Mouse (Mus musculus): Measurements from ENCODE around the gene Ube2g2. TPM values are rescaled to one million over a fixed set of nuclear protein-coding genes. Genes with fewer than 3 reads are reported as not detected.

The Ube2g2 gene
- 45.4 and 45.5 TPM in 2 replicates for total RNA-seq (2021)
- long read RNA-seq, transcript Ube2g2-204 (6 exons, 2,031 nt): major isoform, 114 of 141 reads
- long read RNA-seq, partial matches to known transcripts: 10 of 141 reads
- long read RNA-seq, other reads (novel, unspliced or antisense): 13 of 141 reads

DNA sequence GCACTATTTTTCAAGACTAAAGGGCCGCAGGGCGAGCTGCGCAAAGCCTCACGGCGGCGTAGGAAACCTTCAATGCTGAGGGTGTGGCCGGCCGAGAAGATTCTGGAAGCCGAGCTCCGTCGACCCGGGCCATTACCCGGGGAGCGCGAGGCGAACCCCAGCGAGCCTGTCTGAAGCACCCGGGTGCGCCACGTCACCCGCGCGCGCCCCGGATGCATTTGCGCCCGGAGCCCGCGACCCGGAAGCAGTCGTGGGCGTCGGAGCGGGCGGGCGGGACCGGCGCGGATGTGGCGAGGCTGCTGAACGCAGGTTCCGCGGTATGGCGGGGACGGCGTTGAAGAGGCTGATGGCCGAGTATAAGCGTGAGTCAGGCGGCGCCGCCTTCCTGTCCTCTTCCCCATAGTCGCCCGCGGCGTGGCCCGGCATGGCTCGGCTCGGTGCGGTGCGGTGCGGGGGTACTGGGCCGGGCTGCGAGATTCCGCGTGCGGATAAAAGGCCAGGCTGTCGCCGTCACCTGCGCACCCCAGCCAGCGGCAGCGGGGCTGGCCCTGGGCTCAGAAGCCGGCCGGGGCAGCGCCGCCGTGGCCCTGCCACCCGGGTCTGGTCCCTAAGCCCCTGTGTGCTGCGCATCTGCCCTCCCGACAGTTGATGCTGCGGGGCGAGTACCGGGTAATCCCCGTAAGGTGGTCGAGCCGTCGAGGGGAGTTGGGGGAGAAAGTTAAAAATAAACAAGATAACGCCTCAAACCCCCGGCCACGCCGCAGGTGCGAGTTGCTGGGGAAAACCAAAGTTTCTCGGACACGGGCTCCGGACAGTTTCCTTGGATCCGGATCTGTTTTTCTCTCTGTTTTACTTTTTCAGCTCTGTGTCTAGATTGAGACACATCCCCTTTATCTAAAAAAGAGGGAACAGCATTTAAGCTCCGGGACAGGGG, at the start of gene Ube2g2:
Gene Ube2g2 (plus strand): TSS at position 221 of the 934 bp plus-strand sequence.
- DNase-seq: peak; percentile 96

DNA sequence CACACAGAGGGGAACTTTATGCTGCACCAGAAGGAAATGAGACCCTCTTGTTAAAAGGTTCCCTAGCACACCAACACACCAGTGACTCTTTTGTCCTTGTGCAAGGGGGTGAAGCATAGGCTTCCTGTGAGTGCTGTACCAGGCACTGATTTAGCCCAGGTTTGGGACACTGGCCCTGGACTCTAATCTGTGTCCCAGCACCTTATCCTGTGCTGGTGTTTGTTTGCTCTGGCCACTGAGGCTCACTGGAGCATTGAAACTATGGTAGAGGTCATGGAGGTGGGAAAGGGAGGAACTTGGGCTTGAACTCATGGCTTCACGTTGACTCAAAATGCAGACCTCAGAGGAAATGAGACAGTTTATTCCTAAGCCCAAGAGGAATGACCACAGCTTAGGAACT, 48.9 kb upstream of the Ube2g2 start:
- no peak for DNase-seq

DNA sequence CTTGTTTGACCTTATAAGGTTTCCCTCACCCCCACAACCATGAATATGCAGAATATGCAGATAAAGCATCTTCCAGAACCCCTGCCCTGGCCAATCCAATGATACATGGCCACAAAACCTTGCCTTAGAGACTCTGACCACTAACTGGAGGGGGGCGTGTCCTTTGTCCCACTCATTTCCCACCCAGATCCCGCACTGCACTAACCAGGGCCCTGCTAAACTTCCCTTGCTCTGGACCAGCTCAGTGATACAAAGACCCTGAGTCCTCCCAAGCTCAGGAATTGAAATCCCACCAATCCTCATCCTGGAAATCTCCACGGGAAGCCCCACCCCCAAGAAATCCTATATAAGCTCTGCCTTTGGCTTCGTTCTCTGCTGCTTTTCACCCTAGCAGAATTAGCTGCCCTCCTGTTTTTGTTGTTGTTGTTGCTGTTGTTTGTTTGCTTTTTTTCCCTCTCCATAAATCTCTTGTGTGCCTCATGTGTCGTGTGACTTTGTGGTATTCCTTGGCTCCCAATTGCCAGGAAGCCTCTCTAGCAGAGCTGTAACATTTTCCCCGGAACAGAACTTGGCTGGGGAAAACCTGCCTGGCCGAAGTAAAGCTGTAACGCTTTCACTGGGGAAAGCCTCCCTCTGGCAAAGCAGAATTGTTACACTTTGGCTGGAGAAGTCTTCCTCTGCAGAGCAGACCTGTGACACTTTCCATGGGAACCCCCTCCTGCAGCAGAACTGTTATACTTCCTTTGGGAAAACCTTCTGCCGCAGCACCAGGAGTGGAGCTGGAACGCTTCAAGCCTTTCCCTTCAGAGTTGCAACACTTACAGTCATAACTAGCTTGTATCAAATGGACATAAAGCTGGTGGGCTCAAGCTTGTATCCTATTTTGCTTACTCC, 41.8 kb upstream of the Ube2g2 start:
- no peak for DNase-seq

DNA sequence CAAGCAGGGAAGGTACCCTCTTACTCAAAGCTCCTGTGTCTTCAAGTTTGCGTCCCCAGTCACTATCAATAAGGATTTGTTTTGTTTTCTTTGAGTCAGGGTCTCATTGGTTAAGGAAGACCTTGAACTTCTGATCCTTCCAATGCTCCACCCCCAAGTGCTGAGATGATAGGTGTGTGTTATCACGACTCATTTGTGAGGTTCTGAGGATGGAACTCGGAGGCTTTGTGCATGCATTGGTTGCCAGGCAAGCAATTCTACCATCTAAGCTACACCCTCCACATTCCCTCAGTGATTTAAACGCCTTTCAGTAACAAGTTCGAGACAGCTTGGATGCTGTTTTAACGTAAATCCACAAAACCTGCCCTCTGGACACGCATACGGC, 41.1 kb upstream of the Ube2g2 start:
- no peak for DNase-seq

DNA sequence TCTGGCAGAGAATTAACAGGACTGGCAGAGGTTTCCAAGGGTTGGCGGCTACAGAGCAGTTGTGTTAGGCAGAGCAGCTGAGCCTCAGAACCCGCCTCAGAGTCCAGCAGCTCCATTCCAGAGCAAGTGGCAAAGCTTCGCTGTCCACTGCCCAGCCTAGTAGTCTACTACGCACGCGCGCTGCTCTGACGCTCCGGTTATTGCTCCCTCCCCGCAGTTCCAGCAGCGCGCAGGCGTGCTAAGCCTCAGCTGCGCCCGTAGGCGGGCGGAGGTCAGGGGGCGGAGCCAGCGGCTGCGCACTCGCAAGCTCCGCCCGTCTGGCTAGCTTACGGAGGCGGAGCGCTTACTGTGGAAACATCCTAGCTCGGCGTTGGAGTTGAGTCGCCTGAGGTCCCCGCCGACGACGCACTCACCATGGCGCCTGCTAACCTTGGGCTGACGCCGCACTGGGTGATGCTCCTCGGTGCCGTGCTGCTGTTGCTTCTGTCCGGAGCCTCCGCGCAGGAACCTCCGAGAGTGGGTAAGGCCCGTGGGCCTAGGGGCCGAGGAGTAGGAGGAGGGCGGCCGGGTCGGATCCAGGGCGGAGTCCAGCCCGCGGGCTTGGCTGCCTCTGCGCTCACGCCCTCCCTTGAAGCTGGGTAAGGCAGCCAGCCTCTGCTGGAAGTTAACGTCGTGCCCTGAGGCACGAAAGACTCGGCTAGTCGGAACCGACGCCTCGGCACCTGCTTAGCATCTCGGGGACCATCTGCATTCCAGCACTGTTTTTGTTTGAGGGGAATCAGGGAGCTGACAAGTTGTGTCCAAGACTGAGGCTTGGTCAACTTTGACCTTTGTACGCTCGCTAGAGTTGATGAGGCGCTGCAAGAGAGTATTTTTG, 40.4 kb upstream of the Ube2g2 start, which contains the start of gene Pttg1ip:
Gene Pttg1ip (plus strand): TSS at position 313 of the 877 bp plus-strand sequence.
- DNase-seq: peak; percentile 97

DNA sequence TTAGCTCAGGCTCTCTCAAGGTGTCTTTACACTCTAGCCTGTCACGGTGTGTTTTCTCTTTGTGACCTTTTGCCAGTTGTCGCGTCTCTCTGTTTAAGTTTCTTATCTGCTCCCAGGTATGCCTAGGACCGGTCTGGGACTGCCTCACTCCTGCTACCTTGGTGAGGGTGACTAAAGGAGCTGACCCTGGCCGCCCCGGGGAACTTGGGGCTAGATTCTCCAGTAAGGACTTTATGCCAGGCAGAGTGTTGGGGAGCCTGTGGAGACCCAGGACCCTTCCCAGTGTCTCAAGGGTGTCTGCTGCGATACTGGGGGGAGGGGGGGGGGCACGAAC, 39.8 kb upstream of the Ube2g2 start:
- DNase-seq: no peak

DNA sequence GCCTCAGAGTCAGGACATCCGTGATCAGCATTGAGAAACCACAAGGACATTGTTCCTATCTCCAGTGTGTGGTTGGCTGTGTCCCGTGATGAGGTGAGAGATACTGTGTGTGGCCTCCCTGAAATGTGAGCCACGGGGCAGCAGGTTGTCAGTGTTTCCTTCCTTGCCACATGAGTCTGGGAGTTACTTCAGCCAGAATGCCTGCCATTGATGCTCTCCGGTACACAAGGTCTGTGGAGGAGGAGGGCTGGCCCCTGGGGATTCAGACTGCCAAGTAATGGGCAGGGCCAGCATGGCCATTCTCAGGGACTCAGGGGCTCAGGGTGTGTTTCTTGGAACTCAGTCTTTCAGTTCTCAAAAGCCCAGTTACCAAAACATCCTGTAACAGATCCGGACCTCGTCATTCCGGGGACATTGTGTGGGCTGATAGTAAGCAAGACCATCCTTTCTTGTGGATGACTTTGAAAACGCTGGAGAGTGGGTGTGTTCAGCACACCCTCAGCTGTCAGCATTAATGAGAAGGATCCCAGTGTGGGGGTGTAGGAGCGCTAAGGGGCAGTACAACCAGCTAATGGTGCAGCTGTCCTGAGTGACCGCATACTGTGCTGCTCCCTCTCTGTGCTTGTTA, 38.2 kb upstream of the Ube2g2 start:
- peak; percentile 25 for DNase-seq

DNA sequence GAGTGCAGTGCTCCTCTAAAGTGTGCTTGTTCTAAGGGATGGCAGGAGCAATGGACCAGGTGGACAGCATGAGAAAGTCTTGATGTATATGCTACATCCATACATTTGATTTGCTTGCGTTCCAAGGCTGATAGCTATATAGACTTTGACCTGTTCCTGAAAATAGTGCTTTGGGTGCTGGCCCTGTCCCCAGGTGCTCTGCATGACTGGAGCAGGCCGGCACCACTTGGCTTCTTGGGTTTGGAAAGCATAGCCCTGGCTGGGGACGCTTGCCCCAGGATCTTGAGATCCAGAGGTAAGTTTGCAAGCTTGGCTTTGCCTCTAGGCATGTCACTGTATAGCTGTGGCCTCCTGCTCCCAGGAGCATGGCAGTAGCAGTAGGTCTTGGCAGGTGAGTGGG, 35.4 kb upstream of the Ube2g2 start:
- no peak for DNase-seq

DNA sequence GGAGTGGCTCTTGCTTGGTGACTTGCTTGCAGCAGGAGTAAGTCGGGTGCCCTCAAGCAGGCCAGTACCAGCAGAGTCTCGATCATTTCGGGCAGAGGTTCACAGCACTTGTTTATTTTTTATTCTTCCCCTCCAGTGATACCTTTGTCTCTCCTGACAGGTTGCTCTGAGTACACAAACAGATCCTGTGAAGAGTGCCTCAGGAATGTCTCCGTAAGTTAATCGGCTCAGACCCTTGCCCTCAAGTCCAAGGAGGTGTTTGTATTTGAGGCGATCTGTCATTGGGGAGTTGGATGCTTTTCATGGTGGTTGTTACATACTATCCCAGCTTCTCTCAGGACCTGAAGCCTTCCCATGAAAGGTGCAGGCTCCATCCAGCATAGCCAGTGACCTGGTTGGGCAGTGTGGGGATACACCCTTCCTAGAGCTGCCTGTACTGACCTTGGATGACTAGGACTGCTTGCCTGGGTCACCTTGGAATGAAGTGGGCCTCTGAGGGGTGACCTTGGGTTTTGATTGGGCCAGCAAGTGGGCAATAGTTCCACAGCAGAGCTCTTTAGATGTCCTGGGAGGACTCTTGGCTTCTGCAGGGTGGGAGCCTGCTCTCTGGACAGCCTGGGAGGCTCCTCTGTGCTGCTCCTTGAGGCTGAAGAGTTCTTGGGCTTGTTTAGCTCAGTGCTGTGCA, 34.8 kb upstream of the Ube2g2 start:
- no peak for DNase-seq

DNA sequence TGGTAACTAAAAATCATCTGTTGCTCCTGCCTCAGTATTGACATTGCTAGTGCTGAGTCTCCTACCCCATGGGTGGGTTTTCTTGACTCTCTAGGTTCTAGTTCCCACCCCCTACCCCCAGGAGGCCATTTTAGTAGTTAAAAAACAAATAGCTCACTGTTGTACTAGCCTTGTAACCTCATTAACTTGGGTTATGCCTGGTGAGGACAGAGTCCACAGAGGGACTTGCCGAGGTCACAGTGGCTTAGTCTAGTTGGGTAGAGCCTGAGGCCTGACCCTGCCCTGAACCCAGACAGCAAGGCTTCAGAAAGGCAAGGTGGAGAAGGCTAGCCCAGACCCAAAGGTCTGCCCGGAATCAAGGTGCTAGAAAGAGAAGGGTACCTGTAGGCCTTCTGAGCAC, 34.0 kb upstream of the Ube2g2 start:
- no peak for DNase-seq

DNA sequence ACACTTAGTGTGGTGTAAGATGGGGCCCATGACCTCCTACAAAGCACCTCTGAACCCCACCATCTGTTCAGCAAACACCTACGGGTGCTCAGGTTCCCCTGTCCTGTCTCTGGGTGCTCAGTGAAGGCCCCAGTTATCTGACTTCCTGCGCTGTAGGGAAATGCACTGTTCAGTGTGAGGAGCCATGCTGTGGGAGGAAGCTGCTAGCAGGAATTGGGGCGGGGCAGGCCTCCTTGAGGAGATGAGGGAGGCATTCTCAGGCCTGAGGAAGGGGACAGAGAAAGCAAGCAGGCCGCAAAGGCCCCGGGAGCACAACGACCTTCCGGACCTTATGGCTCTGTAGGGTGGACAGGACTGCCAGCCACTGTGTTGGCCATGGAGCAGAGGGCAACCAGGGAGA, 33.0 kb upstream of the Ube2g2 start:
- DNase-seq: no peak

DNA sequence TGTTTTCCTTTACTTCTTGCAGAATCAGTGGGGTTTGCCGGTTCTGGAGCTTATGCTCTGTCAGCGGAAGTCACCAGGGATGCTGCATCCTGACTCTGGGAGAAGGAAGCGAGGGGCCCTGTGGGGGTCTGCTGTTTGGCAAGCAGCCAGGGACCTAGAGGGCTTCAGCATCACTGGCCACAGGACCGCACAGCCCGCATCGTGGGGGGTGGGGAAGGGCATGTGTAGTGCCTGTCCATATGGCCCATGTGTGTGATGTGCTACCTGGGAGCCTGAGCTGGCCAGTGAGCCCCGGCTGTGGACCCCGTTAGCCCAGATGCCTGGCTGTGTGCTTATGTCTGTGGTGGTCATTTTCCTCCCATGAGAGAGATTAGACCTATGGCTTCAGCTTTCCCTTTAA, 32.3 kb upstream of the Ube2g2 start:
- no peak for DNase-seq

DNA sequence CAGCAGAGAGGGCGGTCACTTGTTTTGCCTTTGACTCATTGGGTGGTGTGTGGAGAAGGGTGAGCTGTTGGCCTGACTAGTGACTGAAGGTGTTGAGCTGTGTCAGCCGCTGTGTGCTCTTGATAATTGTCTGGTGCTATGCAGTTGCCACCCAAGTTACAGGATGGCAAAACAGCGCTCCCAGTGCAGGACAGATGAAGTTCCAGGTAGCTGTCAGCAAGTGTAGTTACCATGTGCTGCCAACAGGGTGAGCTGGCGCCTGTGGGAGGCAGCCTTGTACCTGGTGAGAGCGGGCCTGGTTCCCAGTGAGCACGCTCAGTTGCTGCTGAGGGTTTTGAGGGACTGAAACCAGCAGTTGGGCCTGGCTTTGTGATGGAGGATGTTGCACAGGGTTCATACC, 31.3 kb upstream of the Ube2g2 start:
- DNase-seq: peak; percentile 50

DNA sequence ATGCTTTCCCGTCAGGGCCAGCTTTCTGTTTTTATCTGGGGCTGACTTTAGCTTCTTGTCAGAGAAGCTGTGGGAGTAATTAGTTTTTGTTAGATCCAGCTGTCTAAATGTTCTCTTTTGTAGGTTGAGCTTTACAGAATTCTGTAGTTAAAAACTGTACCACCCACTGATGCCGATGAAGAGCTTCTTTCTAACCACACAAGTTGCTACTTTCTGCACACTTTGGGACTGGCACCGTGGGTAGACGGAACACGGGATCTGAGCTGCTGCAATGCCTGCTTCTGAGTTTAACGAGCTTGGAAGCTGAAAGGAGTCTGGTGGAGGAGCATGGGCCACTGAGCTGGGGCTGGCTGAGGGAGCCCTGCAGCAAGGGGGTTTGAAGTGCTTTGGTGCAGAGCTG, 30.5 kb upstream of the Ube2g2 start:
- DNase-seq: no peak

DNA sequence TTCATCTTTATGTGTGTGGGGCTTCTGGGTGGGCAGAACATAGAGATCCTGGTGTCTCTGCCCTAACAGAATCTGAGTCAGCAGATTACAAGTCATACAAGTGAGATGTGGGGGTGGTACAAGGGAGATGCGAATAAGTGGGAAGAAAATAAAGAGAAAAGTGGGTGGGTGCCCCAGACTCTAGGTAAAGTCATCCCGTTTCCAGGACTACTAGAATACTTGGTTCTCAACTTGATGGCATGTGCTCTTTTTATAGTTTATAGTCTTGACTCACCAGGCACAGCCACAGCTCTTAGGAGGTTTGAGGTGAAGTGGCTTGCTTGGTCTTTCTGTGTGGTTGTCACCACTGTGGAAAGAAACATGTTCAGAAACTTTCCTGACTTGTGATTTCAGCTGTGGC, 26.0 kb upstream of the Ube2g2 start:
- DNase-seq: no peak

DNA sequence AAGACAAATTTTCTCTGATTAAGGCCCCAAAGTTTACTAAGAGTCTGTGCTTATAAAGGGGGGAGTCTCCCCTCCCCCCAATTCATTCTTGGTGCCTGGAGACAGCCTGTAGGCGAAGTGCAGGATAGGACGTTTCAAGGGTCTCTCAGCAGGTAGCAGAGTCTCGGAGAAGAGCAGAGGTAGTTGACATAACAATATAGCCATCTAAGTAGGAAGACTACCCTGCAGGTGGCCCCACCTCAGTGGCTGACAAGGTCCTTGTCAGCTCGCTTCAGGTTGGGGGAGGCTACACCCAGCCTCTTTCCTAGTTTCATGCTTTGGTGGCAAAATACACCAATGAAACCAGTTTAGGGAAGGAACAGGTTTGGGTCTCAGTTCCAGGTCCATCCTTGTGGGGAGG, 19.1 kb upstream of the Ube2g2 start:
- no peak for DNase-seq

DNA sequence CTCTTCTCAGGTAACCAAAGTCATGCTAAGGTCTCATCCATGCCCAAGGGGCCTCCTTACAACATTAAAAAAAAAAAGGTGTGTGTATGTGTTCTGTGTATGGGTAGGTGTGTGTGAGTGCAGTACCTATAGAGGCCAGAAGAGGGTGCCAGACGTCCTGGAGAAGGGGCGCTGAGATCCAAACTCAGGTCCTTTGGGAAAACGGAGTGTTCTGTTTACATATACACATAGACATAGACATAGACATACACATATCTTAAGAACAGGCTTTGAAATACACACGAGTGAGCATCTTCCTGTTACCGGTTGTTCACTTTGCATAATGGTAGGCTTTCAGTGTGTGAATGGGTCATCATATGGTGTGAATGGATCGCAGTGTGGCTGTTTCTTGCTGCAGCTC, 18.0 kb upstream of the Ube2g2 start:
- DNase-seq: no peak

DNA sequence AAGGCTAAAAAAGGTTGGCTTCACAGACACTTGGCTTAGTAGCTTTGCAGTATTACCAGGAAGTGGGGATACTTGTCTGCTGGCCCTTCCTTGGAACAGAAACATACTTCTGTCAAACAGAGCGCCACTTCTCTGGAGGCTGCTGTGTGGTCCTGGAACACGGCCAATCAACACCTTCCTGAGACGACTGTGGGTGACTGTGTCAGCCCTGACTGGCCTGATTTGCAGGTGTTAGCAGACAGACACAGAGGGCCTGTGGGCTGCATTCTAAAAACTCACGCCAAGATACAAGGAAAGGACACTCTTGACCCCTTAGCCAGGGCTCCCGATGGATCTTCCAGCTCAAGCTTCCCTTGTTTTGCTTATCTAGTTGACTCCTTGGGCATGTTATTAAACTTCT, 17.1 kb upstream of the Ube2g2 start:
- no peak for DNase-seq

DNA sequence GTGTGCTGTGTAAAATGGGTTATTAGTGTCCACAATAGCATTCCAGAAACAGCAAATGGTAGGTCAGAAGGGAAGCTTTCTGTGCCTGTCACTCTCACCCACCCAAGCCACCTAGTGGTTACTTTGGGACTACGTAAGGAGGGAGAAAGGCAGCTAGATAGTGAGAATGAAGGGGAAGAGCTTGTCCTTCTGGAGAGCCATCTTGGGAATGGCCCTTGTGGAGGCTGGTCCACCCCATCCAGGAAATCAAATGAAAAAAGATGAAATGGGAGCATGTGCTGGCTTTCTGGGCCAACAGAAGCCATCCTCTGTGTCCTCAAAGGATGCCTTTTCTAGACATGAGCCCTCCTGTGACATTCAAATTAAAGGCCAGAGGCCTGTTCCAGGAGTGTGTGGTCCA, 16.7 kb upstream of the Ube2g2 start:
- DNase-seq: no peak

DNA sequence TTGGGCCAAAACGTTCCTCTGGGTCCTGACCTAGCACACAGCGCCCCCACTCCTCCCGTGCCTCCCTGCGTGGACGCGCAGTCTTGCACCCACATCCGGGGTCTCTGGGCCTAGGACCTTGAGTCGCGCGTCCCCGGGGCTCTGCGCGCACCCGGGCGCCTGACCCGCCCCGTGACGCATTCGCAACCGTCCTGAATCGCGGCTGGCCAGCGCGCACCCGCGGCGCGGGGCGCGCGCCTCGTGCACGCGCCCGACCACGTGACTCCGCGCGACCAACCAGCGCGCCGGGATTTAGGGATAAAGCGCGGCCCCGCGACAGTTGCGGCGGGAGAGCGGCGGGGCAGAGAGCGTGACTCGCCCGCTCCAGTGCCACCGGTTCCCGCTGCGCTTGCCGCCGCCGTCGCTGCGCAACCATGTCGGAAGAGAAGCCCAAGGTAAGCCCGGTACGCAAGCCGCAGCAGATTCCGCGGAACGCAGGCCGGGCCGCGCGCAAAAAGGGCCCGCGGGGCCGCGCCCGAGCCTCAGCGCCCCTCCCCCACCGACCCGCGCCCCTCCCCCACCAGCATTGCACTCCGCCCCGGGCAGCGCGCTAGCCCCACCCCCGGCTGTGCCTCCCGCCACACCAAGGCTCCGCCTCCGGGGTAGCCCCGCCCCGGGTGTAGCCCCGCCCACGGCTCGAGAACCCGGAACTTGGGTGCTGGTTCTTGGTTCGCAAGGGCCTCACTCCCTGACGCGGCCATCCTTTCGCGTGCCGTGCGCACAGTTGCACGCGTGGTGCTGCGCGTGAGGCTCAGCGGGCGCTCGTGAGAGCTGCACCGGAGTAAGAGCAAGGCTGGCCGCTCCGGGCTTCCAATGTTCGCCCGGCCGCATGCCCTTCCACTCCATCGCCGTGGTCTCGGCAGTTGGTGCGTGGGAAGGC, 15.9 kb upstream of the Ube2g2 start, which contains the start of the genes Sumo3 and Gm49325:
Gene Sumo3 (plus strand): TSS at position 190 of the 919 bp plus-strand sequence.
Gene Gm49325 (plus strand): TSS at position 290 of the 919 bp plus-strand sequence.
- peak; percentile 99 for DNase-seq
